Mouse (Mus musculus): Measurements from ENCODE around the gene Olfr1.

The Olfr1 gene

GRCm38 (mm10) chr11:73399514-73399913 lies at the start of gene Olfr1:
Gene Olfr1, minus strand, starts transcription at chr11:73399614.
- no peak for DNase-seq (ENCODE audit: low spot score)

- no peak for DNase-seq (ENCODE audit: low spot score)
Measured at GRCm38 (mm10) chr11:73428377-73428776, 29.0 kb upstream of the Olfr1 start, which contains the start of gene Olfr378. Gene Olfr378, minus strand, starts transcription at chr11:73428477.

GRCm38 (mm10) chr11:73395374-73395773 lies 4.0 kb downstream of the Olfr1 start:
- DNase-seq (ENCODE audit: low spot score), result no peak

GRCm38 (mm10) chr11:73370946-73371345 lies 28.5 kb downstream of the Olfr1 start, which contains the start of gene Olfr376:
Gene Olfr376, plus strand, starts transcription at chr11:73371246.
- DNase-seq (ENCODE audit: low spot score), result no peak

GRCm38 (mm10) chr11:73350483-73350882 lies 48.9 kb downstream of the Olfr1 start, which contains the start of gene Olfr20:
Gene Olfr20, plus strand, starts transcription at chr11:73350783.
- DNase-seq (ENCODE audit: low spot score), result no peak

Data from testis, postnatal 10 days (tissue).